Mouse (Mus musculus) hindbrain, embryonic 11.5 days (tissue): Measurements from ENCODE around the gene Efnb2. TPM values are rescaled to one million over a fixed set of nuclear protein-coding genes. Genes with fewer than 3 reads are reported as not detected.

ENCODE experiments used
- ATAC-seq: fragments of 200-750 bp; cut with Nextera tagmentation; 2 replicates; pipeline ENCODE4 v1.8.0; 2017; ENCODE audit warnings: mild to moderate bottlenecking, moderate TSS enrichment, moderate library complexity; ENCODE audit not compliant: low FRiP score
- DNase-seq: peaks from one replicate; pipeline ENCODE4 v3.0.0-alpha.2; 2015; ENCODE audit warnings: low spot score
- H3K27ac ChIP-seq: fragments of 300-500 bp; sonication (generic); 2 replicates; pipeline ENCODE4 v1.5.1; 2014; ENCODE audit warnings: mild to moderate bottlenecking, low read depth, low read length
- H3K27me3 ChIP-seq: fragments of 300-500 bp; sonication (generic); 2 replicates; pipeline ENCODE4 v1.6.1; 2014; ENCODE audit warnings: mild to moderate bottlenecking, low read length, moderate library complexity, mixed read lengths; ENCODE audit not compliant: control insufficient read depth, insufficient read depth
- H3K36me3 ChIP-seq: fragments of 300-500 bp; sonication (generic); 2 replicates; pipeline ENCODE4 v1.6.1; 2014; ENCODE audit warnings: mild to moderate bottlenecking, low read length, moderate library complexity, mixed read lengths; ENCODE audit not compliant: control insufficient read depth, insufficient read depth
- H3K4me1 ChIP-seq: fragments of 300-500 bp; sonication (generic); replicated peaks from 2 replicates; pipeline ENCODE4 v1.6.1; 2014; ENCODE audit warnings: low read length, mixed read lengths; ENCODE audit not compliant: control insufficient read depth, insufficient read depth
- H3K4me2 ChIP-seq: fragments of 300-500 bp; sonication (generic); replicated peaks from 2 replicates; pipeline ENCODE4 v1.6.1; 2014; ENCODE audit warnings: mild to moderate bottlenecking, low read depth, low read length
- H3K4me3 ChIP-seq: fragments of 300-500 bp; sonication (generic); 2 replicates; pipeline ENCODE4 v1.5.1; 2014; ENCODE audit warnings: low read depth, low read length
- H3K9ac ChIP-seq: fragments of 300-500 bp; sonication (generic); 2 replicates; pipeline ENCODE4 v1.6.1; 2014; ENCODE audit warnings: low read depth, low read length
- H3K9me3 ChIP-seq: fragments of 300-500 bp; sonication (generic); 2 replicates; pipeline ENCODE4 v1.6.1; 2016; ENCODE audit warnings: low read length; ENCODE audit not compliant: control insufficient read depth
- WGBS: fragments of 180-500 bp; shearing (Covaris S2); extraction: QIAGEN DNeasy Blood & Tissue Kit; methylation state at CpG from one replicate; pipeline ENCODE4 v1.1.7; 2014; 5-methylcytosine and 5-hydroxymethylcytosine counted together
- polyA plus RNA-seq: library from polyadenylated mRNA; unstranded; fragments of >200 nt; fragmentation: Nextera tagmentation; extraction: Ambion mirVana; gene quantifications from 2 replicates; pipeline ENCODE4 v1.2.1, GENCODE M21; 2014

Gene Efnb2
- polyA plus RNA-seq, 1 experiment from 2014 or later = 36.3 TPM

DNA sequence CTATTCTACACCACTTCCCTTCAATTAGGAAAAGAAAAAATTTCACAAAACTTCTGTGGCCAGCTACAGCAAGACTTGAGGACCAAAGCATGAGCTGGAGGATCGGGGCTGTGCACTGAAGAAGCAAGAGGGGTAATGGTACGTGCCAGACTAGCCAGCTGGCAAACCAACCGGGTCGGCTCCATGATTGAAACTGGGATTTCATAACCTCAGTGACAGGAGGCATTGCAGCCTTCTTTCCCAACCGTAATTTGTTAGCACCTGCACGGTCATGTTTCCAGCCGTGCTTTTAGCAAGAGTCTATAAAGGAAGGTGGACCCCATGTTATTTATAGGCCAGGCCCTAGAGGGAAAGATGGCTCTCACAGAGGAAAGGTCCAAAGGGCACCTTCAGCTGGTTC is 12.4 kb downstream of the Efnb2 start:
- no peaks in the 10 kb centered on the region for H3K9me3 ChIP-seq
- 84% methylated on average over 7 of the region's 7 CpGs for WGBS
- no peak overlapping the region for H3K27ac ChIP-seq
- H3K4me3 ChIP-seq = no peak overlapping the region
- H3K36me3 ChIP-seq = no peaks in the 10 kb centered on the region
- no peaks in the 10 kb centered on the region for H3K27me3 ChIP-seq
- H3K4me1 ChIP-seq = peaks cover 6% of the 10 kb centered on the region
- no peak overlapping the region for H3K9ac ChIP-seq
- DNase-seq (no peak), ATAC-seq (no peak)
- no peak overlapping the region for H3K4me2 ChIP-seq

GRCm38 (mm10) chr8:8647824-8648223 is 13.2 kb downstream of the Efnb2 start:
- Histone ChIP-seq H3K27me3 (no peaks in the 10 kb centered on the region), H3K4me3 (no peak overlapping the region), H3K4me2 (no peak overlapping the region), H3K36me3 (no peaks in the 10 kb centered on the region), H3K9me3 (no peaks in the 10 kb centered on the region), H3K4me1 (peaks cover 6% of the 10 kb centered on the region), H3K27ac (no peak overlapping the region), H3K9ac (no peak overlapping the region)
- ATAC-seq (no peak), DNase-seq (no peak)
- WGBS = 76% methylated on average over 7 of the region's 7 CpGs

DNA sequence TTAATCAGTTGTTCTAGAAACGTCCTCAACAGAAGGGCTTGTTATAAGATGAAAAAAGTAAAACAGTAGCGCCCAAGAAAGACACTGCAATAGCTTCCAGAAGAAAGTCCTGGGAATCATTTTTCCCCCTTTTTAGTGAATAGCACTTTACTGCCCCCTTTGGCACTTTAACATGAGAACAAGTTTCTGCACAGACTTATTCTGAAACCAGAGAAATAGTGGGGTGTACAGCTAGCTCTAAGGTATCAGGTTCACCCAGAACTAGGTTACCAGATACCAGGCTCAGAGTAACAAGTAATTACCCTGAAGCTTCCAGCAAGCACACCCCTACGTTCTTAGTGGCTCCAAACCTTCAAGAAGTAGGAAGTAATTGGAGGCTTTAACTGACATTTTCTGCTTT is 13.7 kb downstream of the Efnb2 start:
- 75% methylated on average over 3 of the region's 3 CpGs for WGBS
- Histone ChIP-seq H3K36me3 (no peaks in the 10 kb centered on the region), H3K27ac (no peak overlapping the region), H3K4me3 (no peak overlapping the region), H3K4me1 (peaks cover 6% of the 10 kb centered on the region), H3K4me2 (no peak overlapping the region), H3K9ac (no peak overlapping the region), H3K9me3 (no peaks in the 10 kb centered on the region), H3K27me3 (no peaks in the 10 kb centered on the region)
- no peak for DNase-seq
- ATAC-seq = no peak

GRCm38 (mm10) chr8:8644160-8644915 is 16.7 kb downstream of the Efnb2 start:
- no peak overlapping the region for H3K9ac ChIP-seq
- no peak overlapping the region for H3K27ac ChIP-seq
- DNase-seq (no peak), ATAC-seq (no peak)
- no peaks in the 10 kb centered on the region for H3K36me3 ChIP-seq
- no peaks in the 10 kb centered on the region for H3K27me3 ChIP-seq
- WGBS = 69% methylated on average over 11 of the region's 11 CpGs
- H3K4me1 ChIP-seq = peaks cover 2% of the 10 kb centered on the region
- no peak overlapping the region for H3K4me2 ChIP-seq
- no peak overlapping the region for H3K4me3 ChIP-seq
- no peaks in the 10 kb centered on the region for H3K9me3 ChIP-seq

DNA sequence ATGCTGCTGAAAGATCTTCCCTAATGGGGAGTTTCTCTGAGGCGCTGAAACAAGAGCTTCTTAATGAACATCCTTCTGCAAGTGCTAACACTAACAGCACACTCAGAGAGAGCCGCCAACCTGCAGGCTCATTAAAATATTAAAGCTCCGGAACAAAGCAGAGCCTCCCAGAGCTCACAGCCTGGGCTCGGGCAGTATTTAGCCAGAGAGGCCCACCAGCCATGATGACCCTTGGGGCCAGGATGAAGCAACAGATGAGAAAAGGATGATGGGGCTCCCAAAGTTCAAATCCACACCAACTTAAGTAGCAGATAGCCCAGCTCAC is 20.8 kb downstream of the Efnb2 start:
- H3K4me2 ChIP-seq = no peak overlapping the region
- 5% methylated on average over 4 of the region's 4 CpGs for WGBS
- no peak overlapping the region for H3K9ac ChIP-seq
- H3K36me3 ChIP-seq = no peaks in the 10 kb centered on the region
- DNase-seq (no peak), ATAC-seq (no peak)
- H3K9me3 ChIP-seq = no peaks in the 10 kb centered on the region
- peaks cover 2% of the 10 kb centered on the region for H3K4me1 ChIP-seq
- H3K4me3 ChIP-seq = no peak overlapping the region
- no peaks in the 10 kb centered on the region for H3K27me3 ChIP-seq
- no peak overlapping the region for H3K27ac ChIP-seq

- 49% methylated on average over 8 of the region's 8 CpGs for whole genome bisulfite sequencing
Measured at GRCm38 (mm10) chr8:8639569-8640263, 21.3 kb downstream of the Efnb2 start.

DNA sequence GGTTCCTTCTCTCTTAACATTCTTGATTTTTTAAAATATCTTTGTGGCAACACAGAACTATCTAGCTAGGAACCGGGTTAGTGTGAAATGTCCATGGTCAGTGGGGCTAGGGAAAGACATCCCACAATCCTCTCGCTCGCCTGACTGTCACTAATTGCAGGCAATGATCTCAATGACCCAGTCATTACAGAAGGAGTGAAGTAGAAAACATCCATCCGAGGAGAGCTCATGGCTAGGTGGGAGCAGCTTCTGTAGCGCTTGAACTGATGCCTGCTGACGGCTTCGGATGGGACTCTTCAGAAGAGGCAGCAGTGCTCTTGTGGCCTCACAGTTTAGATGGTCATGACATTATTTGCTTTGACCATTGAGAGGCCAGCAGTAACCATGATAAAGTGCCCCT is 29.6 kb downstream of the Efnb2 start:
- Histone ChIP-seq H3K27ac (no peak overlapping the region), H3K9me3 (no peaks in the 10 kb centered on the region), H3K27me3 (no peaks in the 10 kb centered on the region), H3K9ac (no peak overlapping the region), H3K4me1 (no peaks in the 10 kb centered on the region), H3K4me2 (no peak overlapping the region), H3K4me3 (no peak overlapping the region), H3K36me3 (0 out of 2 replicates have a peak, but pooled peaks cover 5% of the 10 kb centered on the region)
- no peak for ATAC-seq
- WGBS = 82% methylated on average over 7 of the region's 7 CpGs
- no peak for DNase-seq

More at GRCm38 (mm10) chr8:8639569-8640263, 21.3 kb downstream of the Efnb2 start:
- no peak for DNase-seq
- no peak overlapping the region for H3K4me3 ChIP-seq
- H3K9me3 ChIP-seq = no peaks in the 10 kb centered on the region
- ATAC-seq = no peak
- H3K4me1 ChIP-seq = peaks cover 2% of the 10 kb centered on the region
- H3K9ac ChIP-seq = no peak overlapping the region
- no peak overlapping the region for H3K4me2 ChIP-seq
- no peak overlapping the region for H3K27ac ChIP-seq
- no peaks in the 10 kb centered on the region for H3K36me3 ChIP-seq
- no peaks in the 10 kb centered on the region for H3K27me3 ChIP-seq

- Histone ChIP-seq H3K4me1 (no peaks in the 10 kb centered on the region), H3K27me3 (no peaks in the 10 kb centered on the region), H3K4me2 (no peak overlapping the region), H3K4me3 (no peak overlapping the region), H3K36me3 (0 out of 2 replicates have a peak, but pooled peaks cover 5% of the 10 kb centered on the region), H3K9me3 (no peaks in the 10 kb centered on the region), H3K9ac (no peak overlapping the region), H3K27ac (no peak overlapping the region)
- ATAC-seq = no peak
- no peak for DNase-seq
- 59% methylated on average over 7 of the region's 7 CpGs for WGBS
Measured at GRCm38 (mm10) chr8:8624017-8624416, 37.0 kb downstream of the Efnb2 start.

DNA sequence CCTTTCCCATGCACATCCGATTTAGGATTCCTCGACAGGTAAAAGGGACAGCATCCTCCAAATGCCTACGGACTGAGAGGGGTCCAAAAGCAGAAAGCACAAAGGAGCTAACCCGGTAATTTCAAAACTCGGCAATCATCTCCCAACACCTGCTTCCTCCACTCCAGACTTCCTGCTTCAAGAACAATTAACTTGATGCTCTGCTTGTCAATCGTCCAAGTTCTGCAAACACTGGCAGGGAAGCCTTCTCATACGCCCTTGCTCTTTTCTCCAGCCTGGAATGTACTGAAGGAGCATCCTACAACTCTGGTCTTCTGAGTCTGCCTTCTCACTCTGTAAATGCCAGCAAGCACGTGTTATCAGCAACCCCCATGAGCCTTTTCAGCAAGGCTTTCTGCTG is 37.6 kb downstream of the Efnb2 start:
- H3K4me2 ChIP-seq = no peak overlapping the region
- H3K36me3 ChIP-seq = 0 out of 2 replicates have a peak, but pooled peaks cover 5% of the 10 kb centered on the region
- WGBS = 70% methylated on average over 8 of the region's 8 CpGs
- H3K9me3 ChIP-seq = no peaks in the 10 kb centered on the region
- H3K27ac ChIP-seq = no peak overlapping the region
- no peak overlapping the region for H3K9ac ChIP-seq
- no peak overlapping the region for H3K4me3 ChIP-seq
- no peaks in the 10 kb centered on the region for H3K27me3 ChIP-seq
- DNase-seq (no peak), ATAC-seq (no peak)
- no peaks in the 10 kb centered on the region; the same call in 1 of the 2 replicates for H3K4me1 ChIP-seq
